In the genomic region with DNA sequence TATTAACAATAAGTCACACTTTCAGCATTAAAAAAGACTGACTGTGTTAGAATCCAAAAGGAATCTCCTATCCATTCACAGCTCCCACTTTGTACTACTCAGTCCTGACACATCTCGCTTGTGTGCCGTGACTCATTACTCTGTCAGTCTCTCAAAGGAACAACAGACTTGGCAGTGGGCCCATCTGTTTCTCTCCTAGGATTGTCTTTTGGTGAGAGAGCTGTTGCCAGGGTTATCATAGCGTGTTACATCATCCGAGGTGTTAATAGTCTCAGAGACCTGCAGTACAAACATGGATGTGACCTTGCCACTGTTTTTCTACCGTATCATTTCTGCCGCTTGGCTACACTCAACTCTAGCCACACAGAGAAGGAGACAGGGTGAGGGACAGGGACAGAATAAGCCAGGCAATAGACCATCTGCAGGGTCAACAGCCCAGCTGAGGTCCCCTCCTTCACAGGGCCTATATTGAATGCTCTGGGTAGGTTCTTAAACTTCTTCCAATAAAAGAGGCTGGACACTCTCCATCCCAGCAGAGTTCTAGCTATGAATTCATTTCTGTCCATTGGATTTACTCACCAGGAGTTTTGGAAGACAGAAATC, we compare ENCODE assay signal across 9 mouse cellular contexts.
DNase-seq lines count a peak whose midpoint lies in the region; ATAC-seq and TF ChIP-seq lines count a peak whose summit lies in the region.
"Had no signal": no experiment of that assay in that cellular context is flagged by ENCODE, and none has a peak within 500 bp of the region (broad histone marks: within the 10 kb centered on the region; RNA-seq: fewer than 3 reads in every experiment).

No protein-coding gene starts in this region.

- TF ChIP-seq POLR2A in heart, adult 2 months (IDR thresholded peaks at IDR 0.05; ENCODE audit: insufficient read depth, low read depth, low read length) = no peak

- WGBS in heart, adult 2 months = 19% methylated on average over 6 of the region's 6 CpGs
- WGBS in hindbrain, embryonic 16.5 days = 34% methylated on average over 6 of the region's 6 CpGs

- TF ChIP-seq EP300 in heart, adult 2 months (IDR thresholded peaks at IDR 0.05; ENCODE audit: insufficient read depth, low read depth, low read length) = no peak

- no peaks in the 10 kb centered on the region for H3K79me2 ChIP-seq in heart, adult 2 months (replicated peaks; ENCODE audit: control insufficient read depth, insufficient read depth, low read length)

- H3K27me3 ChIP-seq in heart, adult 2 months (ENCODE audit: control insufficient read depth, insufficient read depth, low read length) = no peaks in the 10 kb centered on the region
- H3K27me3 ChIP-seq in hindbrain, embryonic 16.5 days (replicated peaks; ENCODE audit: control insufficient read depth, insufficient read depth, low read length) = no peaks in the 10 kb centered on the region
- H3K27me3 ChIP-seq: liver, embryonic 13.5 days had no signal

- ATAC-seq in hindbrain, embryonic 16.5 days = peak; percentile 68; the same call in 1 of the 2 replicates

- H3K9me3 ChIP-seq in hindbrain, embryonic 16.5 days (ENCODE audit: control insufficient read depth, low read length) = no peaks in the 10 kb centered on the region
- H3K9me3 ChIP-seq: liver, embryonic 13.5 days had no signal

- no peak overlapping the region for H3K4me3 ChIP-seq in heart, adult 2 months
- no peak overlapping the region for H3K4me3 ChIP-seq in hindbrain, embryonic 16.5 days (ENCODE audit: low read length)
- H3K4me3 ChIP-seq: liver, embryonic 13.5 days had no signal

- H3K4me2 ChIP-seq in hindbrain, embryonic 16.5 days (ENCODE audit: low read length) = no peak overlapping the region
- H3K4me2 ChIP-seq: liver, embryonic 13.5 days had no signal

- no peak overlapping the region for H3K9ac ChIP-seq in heart, adult 2 months (ENCODE audit: low read depth, low read length)
- no peak overlapping the region for H3K9ac ChIP-seq in hindbrain, embryonic 16.5 days (ENCODE audit: low read depth, low read length)
- H3K9ac ChIP-seq: liver, embryonic 13.5 days had no signal

- H3K4me1 ChIP-seq in heart, adult 2 months (ENCODE audit: control insufficient read depth, insufficient read depth, low read length) = no peaks in the 10 kb centered on the region
- no peaks in the 10 kb centered on the region for H3K4me1 ChIP-seq in hindbrain, embryonic 16.5 days (ENCODE audit: control insufficient read depth, insufficient read depth, low read depth, low read length)
- H3K4me1 ChIP-seq: liver, embryonic 13.5 days had no signal

- no peak for TF ChIP-seq CTCF in heart, adult 2 months (IDR thresholded peaks at IDR 0.05)

- no peaks in the 10 kb centered on the region for H3K36me3 ChIP-seq in heart, adult 2 months (ENCODE audit: control insufficient read depth, insufficient read depth, low read length)
- H3K36me3 ChIP-seq in hindbrain, embryonic 16.5 days (ENCODE audit: control insufficient read depth, insufficient read depth, low read length) = no peaks in the 10 kb centered on the region
- H3K36me3 ChIP-seq: liver, embryonic 13.5 days had no signal

- DNase-seq in heart, postnatal 14 days = peak; percentile 7 to 25
- DNase-seq in heart, adult 2 months = no peak
- peak; percentile 23 for DNase-seq in urinary bladder, postnatal 14 days (ENCODE audit: low spot score)
- no peak for DNase-seq in urinary bladder, postnatal 4 days (ENCODE audit: low spot score in 2 of 2)
- DNase-seq in retina, postnatal 7 days (ENCODE audit: low read depth, low spot score) = peak; percentile 14
- no peak for DNase-seq in gastrocnemius, postnatal 10 days
- no peak for DNase-seq in thymus, postnatal 36 days
- DNase-seq: liver, embryonic 13.5 days had no signal

- no peak overlapping the region for H3K27ac ChIP-seq in heart, adult 2 months
- no peak overlapping the region for H3K27ac ChIP-seq in hindbrain, embryonic 16.5 days (ENCODE audit: low read depth, low read length)
- H3K27ac ChIP-seq: liver, embryonic 13.5 days had no signal

- intact Hi-C loops in heart, postnatal 14 days (cut with DNase I) = loop anchor here (5.0 to 10.0 kb wide), 2 partner anchors 239 to 293 kb away; no protein-coding TSS in a partner anchor
- intact Hi-C loops in heart, adult 2 months (cut with DNase I) = no loop called here

Comparison
In these comparisons a context has a peak if more than half of its experiments do, and no peak if none do; other contexts are left out.
1. DNase-seq: peak in heart, postnatal 14 days (2 of 2), urinary bladder, postnatal 14 days (single experiment) and retina, postnatal 7 days (single experiment); none in heart, adult 2 months (0 of 2), urinary bladder, postnatal 4 days (0 of 2), gastrocnemius, postnatal 10 days (single experiment) and thymus, postnatal 36 days (0 of 2).